ENCODE assay signal across 9 mouse cellular contexts in genomic region chr6:52204050-52204752, GRCm38 (mm10). TPM values are rescaled to one million over a fixed set of nuclear protein-coding genes. Genes with fewer than 3 reads are reported as not detected.
DNase-seq lines count a peak whose midpoint lies in the region; ATAC-seq and TF ChIP-seq lines count a peak whose summit lies in the region.
"Had no signal": no experiment of that assay in that cellular context is flagged by ENCODE, and none has a peak within 500 bp of the region (broad histone marks: within the 10 kb centered on the region; RNA-seq: fewer than 3 reads in every experiment).

Hoxa5 (minus strand) TSS chr6:52204587.

- peaks cover 94% of the 10 kb centered on the region for H3K27me3 ChIP-seq in forebrain, embryonic 16.5 days (replicated peaks; ENCODE audit: control insufficient read depth, insufficient read depth, low read length)
- peaks cover 93% of the 10 kb centered on the region for H3K27me3 ChIP-seq in hindbrain, embryonic 11.5 days (ENCODE audit: control insufficient read depth, insufficient read depth, low read length)
- peaks cover 33% of the 10 kb centered on the region for H3K27me3 ChIP-seq in limb, embryonic 14.5 days (ENCODE audit: control insufficient read depth, insufficient read depth, low read length)
- H3K27me3 ChIP-seq in midbrain, embryonic 15.5 days (replicated peaks), result peaks cover 99% of the 10 kb centered on the region

- 0 out of 2 replicates have a peak within 1 kb of the TSS, but pooled peaks have one; percentile 5 for H3K4me3 ChIP-seq in forebrain, embryonic 16.5 days (replicated peaks; ENCODE audit: low read length)
- H3K4me3 ChIP-seq in hindbrain, embryonic 11.5 days (ENCODE audit: low read depth, low read length), result peak within 1 kb of the TSS; percentile 56
- peak within 1 kb of the TSS; percentile 46 for H3K4me3 ChIP-seq in limb, embryonic 14.5 days (replicated peaks; ENCODE audit: low read length)
- no peak within 1 kb of the TSS for H3K4me3 ChIP-seq in midbrain, embryonic 15.5 days

- no peaks in the 10 kb centered on the region for H3K36me3 ChIP-seq in forebrain, embryonic 16.5 days (ENCODE audit: control insufficient read depth, insufficient read depth)
- H3K36me3 ChIP-seq in hindbrain, embryonic 11.5 days (ENCODE audit: control insufficient read depth, insufficient read depth, low read length), result no peaks in the 10 kb centered on the region
- peaks cover 39% of the 10 kb centered on the region for H3K36me3 ChIP-seq in limb, embryonic 14.5 days (ENCODE audit: control insufficient read depth, insufficient read depth, low read length)
- H3K36me3 ChIP-seq in midbrain, embryonic 15.5 days (replicated peaks), result no peaks in the 10 kb centered on the region
- H3K36me3 ChIP-seq: G1E had no signal

- H3K9ac ChIP-seq in forebrain, embryonic 16.5 days (replicated peaks; ENCODE audit: low read depth, low read length), result no peak within 1 kb of the TSS
- peak within 1 kb of the TSS; percentile 77 for H3K9ac ChIP-seq in hindbrain, embryonic 11.5 days (ENCODE audit: low read depth, low read length)
- H3K9ac ChIP-seq in limb, embryonic 14.5 days (ENCODE audit: low read depth, low read length, severe bottlenecking), result peak within 1 kb of the TSS; percentile 56
- no peak within 1 kb of the TSS for H3K9ac ChIP-seq in midbrain, embryonic 15.5 days

- no peak within 1 kb of the TSS for H3K4me2 ChIP-seq in forebrain, embryonic 16.5 days (ENCODE audit: low read length)
- H3K4me2 ChIP-seq in hindbrain, embryonic 11.5 days (replicated peaks; ENCODE audit: low read depth, low read length), result peak within 1 kb of the TSS; percentile 59
- H3K4me2 ChIP-seq in limb, embryonic 14.5 days (replicated peaks; ENCODE audit: low read depth, low read length, severe bottlenecking), result peak within 1 kb of the TSS; percentile 91
- H3K4me2 ChIP-seq in midbrain, embryonic 15.5 days, result 0 out of 2 replicates have a peak within 1 kb of the TSS, but pooled peaks have one; percentile 0

- WGBS in forebrain, embryonic 16.5 days, result under 1% methylated on average over 64 of the region's 65 CpGs
- WGBS in hindbrain, embryonic 11.5 days, result under 1% methylated on average over 58 of the region's 65 CpGs
- 4% methylated on average over 65 of the region's 65 CpGs for WGBS in limb, embryonic 14.5 days
- WGBS in midbrain, embryonic 15.5 days, result under 1% methylated on average over 65 of the region's 65 CpGs

- peaks cover 8% of the 10 kb centered on the region for H3K4me1 ChIP-seq in forebrain, embryonic 16.5 days (replicated peaks; ENCODE audit: control insufficient read depth, insufficient read depth, low read length)
- H3K4me1 ChIP-seq in hindbrain, embryonic 11.5 days (replicated peaks; ENCODE audit: control insufficient read depth, insufficient read depth, low read length), result 0 out of 2 replicates have a peak, but pooled peaks cover 4% of the 10 kb centered on the region
- peaks cover 52% of the 10 kb centered on the region for H3K4me1 ChIP-seq in limb, embryonic 14.5 days (ENCODE audit: control insufficient read depth, insufficient read depth, low read length)
- H3K4me1 ChIP-seq in midbrain, embryonic 15.5 days, result peaks cover 6% of the 10 kb centered on the region

- H3K27ac ChIP-seq in forebrain, embryonic 16.5 days (ENCODE audit: low read length), result no peak within 1 kb of the TSS
- peak within 1 kb of the TSS; percentile 79 for H3K27ac ChIP-seq in hindbrain, embryonic 11.5 days (ENCODE audit: low read depth, low read length)
- 0 out of 2 replicates have a peak within 1 kb of the TSS, but pooled peaks have one; percentile 38 for H3K27ac ChIP-seq in limb, embryonic 14.5 days (replicated peaks; ENCODE audit: low read depth, low read length)
- no peak within 1 kb of the TSS for H3K27ac ChIP-seq in midbrain, embryonic 15.5 days

- no peak for TF ChIP-seq POLR2A in limb, embryonic 14.5 days (IDR thresholded peaks at IDR 0.05; ENCODE audit: borderline replicate concordance, extremely low read depth, insufficient read depth, insufficient read length)

- DNase-seq in spleen, postnatal 4 days (ENCODE audit: low spot score in 2 of 2), result peak; percentile 27 to 73
- DNase-seq in spleen, postnatal 14 days (ENCODE audit: low spot score in 2 of 2), result no peak
- peak; percentile 62 for DNase-seq in hindbrain, embryonic 11.5 days (ENCODE audit: low spot score)
- peak; percentile 74 for DNase-seq in limb, embryonic 14.5 days (ENCODE audit: low spot score)
- no peak for DNase-seq in right cerebral cortex, adult 2 months (ENCODE audit: low spot score in 2 of 2)
- no peak for DNase-seq in B cell, adult 2 months

- ATAC-seq in forebrain, embryonic 16.5 days, result no peak
- ATAC-seq in hindbrain, embryonic 11.5 days (ENCODE audit: low FRiP score), result peak; percentile 64; the same call in 1 of the 2 replicates
- ATAC-seq in limb, embryonic 14.5 days (ENCODE audit: low FRiP score, low read depth), result 0 out of 2 replicates have a peak, but pooled peaks have one; percentile 23
- ATAC-seq in midbrain, embryonic 15.5 days (replicated peaks), result no peak

- no peaks in the 10 kb centered on the region for H3K9me3 ChIP-seq in forebrain, embryonic 16.5 days (ENCODE audit: control insufficient read depth, low read length)
- no peaks in the 10 kb centered on the region for H3K9me3 ChIP-seq in hindbrain, embryonic 11.5 days (ENCODE audit: control insufficient read depth, low read length)
- no peaks in the 10 kb centered on the region for H3K9me3 ChIP-seq in limb, embryonic 14.5 days (ENCODE audit: control insufficient read depth, low read length)
- no peaks in the 10 kb centered on the region for H3K9me3 ChIP-seq in midbrain, embryonic 15.5 days

RNA-seq across cellular contexts. Expression of gene Hoxa5, which starts in this region (rescaled TPM):
- polyA plus RNA-seq in forebrain, embryonic 16.5 days (2015; fragmentation: Nextera tagmentation; extraction: Ambion mirVana), result not detected in 2 replicates
- polyA plus RNA-seq in hindbrain, embryonic 11.5 days (2014; fragmentation: Nextera tagmentation; extraction: Ambion mirVana), result 23.8 and 39.3 TPM in 2 replicates
- 11.0 and 12.3 TPM in 2 replicates for polyA plus RNA-seq in limb, embryonic 14.5 days (2012; rRNA removed)
- 3.4 and 3.8 TPM in 2 replicates for polyA plus RNA-seq in limb, embryonic 14.5 days (2014; fragmentation: Nextera tagmentation; extraction: Ambion mirVana)
- polyA plus RNA-seq in midbrain, embryonic 15.5 days (2015; fragmentation: Nextera tagmentation; extraction: Ambion mirVana), result 0.64 TPM in 1 of 2 replicates, not detected in the other
- polyA plus RNA-seq: G1E had no signal

Comparison
In these comparisons a context has a peak if more than half of its experiments do, and no peak if none do; other contexts are left out.
1. DNase-seq: peak in spleen, postnatal 4 days (2 of 2), hindbrain, embryonic 11.5 days (single experiment) and limb, embryonic 14.5 days (single experiment); none in spleen, postnatal 14 days (0 of 2), right cerebral cortex, adult 2 months (0 of 2) and B cell, adult 2 months (0 of 2).
2. ATAC-seq: peak in hindbrain, embryonic 11.5 days (single experiment) and limb, embryonic 14.5 days (single experiment); none in forebrain, embryonic 16.5 days (single experiment) and midbrain, embryonic 15.5 days (single experiment).
3. H3K27ac ChIP-seq: peak in hindbrain, embryonic 11.5 days (single experiment) and limb, embryonic 14.5 days (single experiment); none in forebrain, embryonic 16.5 days (single experiment) and midbrain, embryonic 15.5 days (single experiment).
4. H3K9ac ChIP-seq: peak in hindbrain, embryonic 11.5 days (single experiment) and limb, embryonic 14.5 days (single experiment); none in forebrain, embryonic 16.5 days (single experiment) and midbrain, embryonic 15.5 days (single experiment).